Mouse (Mus musculus) cortical plate, adult 2 months (tissue): ENCODE results near the gene Mme.

Source experiments
- CTCF ChIP-seq: fragments of 200-500 bp; IDR thresholded peaks from 2 replicates; pipeline ENCODE4 v1.5.1; 2011; ENCODE audit warnings: mild to moderate bottlenecking, control low read depth, low read length; ENCODE audit not compliant: insufficient read depth; ENCODE audit errors: extremely low read depth
- POLR2A ChIP-seq: fragments of 200-500 bp; IDR thresholded peaks from 2 replicates; pipeline ENCODE4 v1.6.1; 2011; ENCODE audit warnings: mild to moderate bottlenecking, low read length, control low read depth; ENCODE audit not compliant: insufficient read depth; ENCODE audit errors: extremely low read depth

- TF ChIP-seq CTCF = no peak
- TF ChIP-seq POLR2A = no peak
Measured at GRCm38 (mm10) chr3:63325615-63326014, 84.3 kb downstream of the Mme start.
